Mouse (Mus musculus) lung, embryonic 14.5 days (tissue): ENCODE data around the gene Zfp281. TPM values are rescaled to one million over a fixed set of nuclear protein-coding genes. Genes with fewer than 3 reads are reported as not detected.

ENCODE experiments used
- ATAC-seq: fragments of 200-750 bp; cut with Nextera tagmentation; 2 replicates; pipeline ENCODE4 v1.8.0; 2017; ENCODE audit warnings: mild to moderate bottlenecking, moderate TSS enrichment, moderate library complexity; ENCODE audit not compliant: insufficient read depth
- DNase-seq: peaks from one replicate; pipeline ENCODE4 v3.0.0-alpha.2; 2015
- H3K27ac ChIP-seq: fragments of 300-500 bp; sonication (generic); 2 replicates; pipeline ENCODE4 v1.5.1; 2014; ENCODE audit warnings: low read depth, mild to moderate bottlenecking, moderate library complexity
- H3K27me3 ChIP-seq: fragments of 300-500 bp; sonication (generic); 2 replicates; pipeline ENCODE4 v1.6.1; 2014; ENCODE audit warnings: low read length, control low read depth; ENCODE audit not compliant: insufficient read depth
- H3K36me3 ChIP-seq: fragments of 300-500 bp; sonication (generic); 2 replicates; pipeline ENCODE4 v1.6.1; 2014; ENCODE audit warnings: control low read depth; ENCODE audit not compliant: insufficient read depth
- H3K4me1 ChIP-seq: fragments of 300-500 bp; sonication (generic); 2 replicates; pipeline ENCODE4 v1.6.1; 2014; ENCODE audit warnings: antibody characterized with exemption, control low read depth; ENCODE audit not compliant: insufficient read depth
- H3K4me2 ChIP-seq: fragments of 300-500 bp; sonication (generic); 2 replicates; pipeline ENCODE4 v1.6.1; 2014; ENCODE audit warnings: mild to moderate bottlenecking
- H3K4me3 ChIP-seq: fragments of 300-500 bp; sonication (generic); 2 replicates; pipeline ENCODE4 v1.5.1; 2014; ENCODE audit warnings: low read depth, low read length
- H3K9ac ChIP-seq: fragments of 300-500 bp; sonication (generic); 2 replicates; pipeline ENCODE4 v1.6.1; 2014
- H3K9me3 ChIP-seq: fragments of 300-500 bp; sonication (generic); 2 replicates; pipeline ENCODE4 v1.6.1; 2016; ENCODE audit warnings: low read depth, low read length, control low read depth
- CTCF ChIP-seq: IDR thresholded peaks from 2 replicates; pipeline ENCODE4 v1.5.1; 2016; ENCODE audit warnings: antibody characterized with exemption, low read depth
- WGBS: fragments of 180-500 bp; shearing (Covaris S2); extraction: QIAGEN DNeasy Blood & Tissue Kit; methylation state at CpG from one replicate; pipeline ENCODE4 v1.1.7; 2014; 5-methylcytosine and 5-hydroxymethylcytosine counted together
- polyA plus RNA-seq: library from polyadenylated mRNA; unstranded; fragments of >200 nt; fragmentation: Nextera tagmentation; extraction: Ambion mirVana; gene quantifications from 2 replicates; pipeline ENCODE4 v1.2.1, GENCODE M21; 2014

The Zfp281 gene
- polyA plus RNA-seq, 1 experiment from 2014 or later, result 26.7 TPM

- Histone ChIP-seq H3K9ac (no peak overlapping the region), H3K4me1 (peaks cover under 1% of the 10 kb centered on the region; the same call in 1 of the 2 replicates), H3K36me3 (no peaks in the 10 kb centered on the region), H3K9me3 (no peaks in the 10 kb centered on the region), H3K27ac (no peak overlapping the region), H3K4me2 (no peak overlapping the region), H3K27me3 (no peaks in the 10 kb centered on the region), H3K4me3 (no peak overlapping the region)
- TF ChIP-seq CTCF, result no peak
- no peak for ATAC-seq
- WGBS, result 90% methylated on average over 13 of the region's 13 CpGs
- no peak for DNase-seq
Observed at GRCm38 (mm10) chr1:136658456-136659227, 33.9 kb downstream of the Zfp281 start.

DNA sequence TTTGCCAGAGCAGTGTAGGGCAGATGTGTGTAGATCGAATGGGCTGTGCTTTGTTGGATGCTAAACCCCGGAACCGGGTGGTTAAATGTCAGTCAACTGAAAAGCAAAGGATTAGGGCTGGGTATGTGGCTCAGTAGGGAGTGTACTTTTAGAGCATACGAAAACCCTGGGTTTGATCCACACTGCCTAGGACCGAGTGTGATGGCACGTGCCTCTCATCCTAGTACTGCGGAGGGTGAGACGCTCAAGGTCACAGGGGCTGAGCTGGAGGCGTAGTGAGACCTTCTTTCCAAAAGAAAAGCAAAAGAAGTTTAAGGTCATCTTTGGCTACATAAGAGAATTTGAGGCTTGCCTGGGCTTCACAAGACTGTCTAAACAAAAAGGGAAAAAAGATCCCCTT, 34.6 kb downstream of the Zfp281 start:
- Histone ChIP-seq H3K36me3 (no peaks in the 10 kb centered on the region), H3K9ac (no peak overlapping the region), H3K4me2 (no peak overlapping the region), H3K27ac (no peak overlapping the region), H3K4me1 (no peaks in the 10 kb centered on the region; the same call in 1 of the 2 replicates), H3K9me3 (no peaks in the 10 kb centered on the region), H3K27me3 (no peaks in the 10 kb centered on the region), H3K4me3 (no peak overlapping the region)
- DNase-seq (no peak), ATAC-seq (no peak)
- WGBS, result 82% methylated on average over 9 of the region's 9 CpGs
- no peak for TF ChIP-seq CTCF

DNA sequence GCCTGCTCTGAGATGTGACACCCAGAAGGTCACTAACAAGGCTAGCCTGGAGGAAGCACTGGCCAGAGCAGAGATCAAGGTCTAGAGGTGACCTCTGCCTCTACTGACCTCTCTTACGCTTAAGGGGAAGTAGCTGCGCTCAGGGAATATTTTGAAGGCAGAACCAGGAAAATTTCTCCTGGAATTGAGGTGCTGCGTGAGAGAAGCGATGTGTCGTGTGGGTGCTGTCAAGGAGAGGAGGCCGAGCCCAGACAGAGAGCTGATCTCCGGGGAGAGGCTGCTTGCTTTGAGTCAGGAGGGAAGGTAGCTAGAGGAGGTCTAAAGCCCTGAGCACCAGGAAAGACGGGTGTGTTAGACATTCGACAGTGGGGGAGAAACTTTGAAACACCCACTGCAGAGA, 35.2 kb downstream of the Zfp281 start:
- ATAC-seq (no peak), DNase-seq (no peak)
- no peaks in the 10 kb centered on the region; the same call in none of the 2 replicates for H3K4me1 ChIP-seq
- no peak overlapping the region for H3K27ac ChIP-seq
- no peak overlapping the region for H3K9ac ChIP-seq
- no peak for TF ChIP-seq CTCF
- WGBS, result 57% methylated on average over 9 of the region's 9 CpGs
- H3K9me3 ChIP-seq, result no peaks in the 10 kb centered on the region
- no peaks in the 10 kb centered on the region for H3K36me3 ChIP-seq
- H3K4me2 ChIP-seq, result no peak overlapping the region
- H3K27me3 ChIP-seq, result no peaks in the 10 kb centered on the region
- no peak overlapping the region for H3K4me3 ChIP-seq

DNA sequence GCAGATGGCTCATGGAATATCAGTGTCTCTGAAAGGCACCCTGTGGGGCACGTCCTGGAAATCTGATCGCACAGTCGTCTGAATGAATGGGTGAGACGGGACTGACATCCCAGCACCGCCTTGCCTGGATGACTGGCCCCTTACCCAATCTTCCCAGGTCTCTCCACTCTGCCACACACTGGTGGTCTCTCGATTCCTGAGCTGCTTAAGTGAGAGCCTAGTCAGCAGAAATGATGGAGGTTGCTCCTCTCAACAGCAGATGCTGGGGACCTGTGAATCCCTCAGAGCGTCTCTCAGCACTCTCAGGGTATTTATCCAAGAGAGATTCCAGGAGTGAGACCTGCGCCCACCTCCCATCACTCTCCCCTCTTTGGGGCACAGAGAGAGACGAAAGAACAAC, 36.8 kb downstream of the Zfp281 start:
- H3K4me3 ChIP-seq, result no peak overlapping the region
- no peak for TF ChIP-seq CTCF
- H3K9ac ChIP-seq, result no peak overlapping the region
- no peak overlapping the region; the same call in 1 of the 2 replicates for H3K27ac ChIP-seq
- H3K27me3 ChIP-seq, result no peaks in the 10 kb centered on the region
- peak overlapping the region; percentile 35 for H3K4me2 ChIP-seq
- no peaks in the 10 kb centered on the region for H3K36me3 ChIP-seq
- no peaks in the 10 kb centered on the region for H3K9me3 ChIP-seq
- ATAC-seq, result no peak
- 21% methylated on average over 9 of the region's 9 CpGs for WGBS
- H3K4me1 ChIP-seq, result no peaks in the 10 kb centered on the region; the same call in none of the 2 replicates
- DNase-seq, result no peak

DNA sequence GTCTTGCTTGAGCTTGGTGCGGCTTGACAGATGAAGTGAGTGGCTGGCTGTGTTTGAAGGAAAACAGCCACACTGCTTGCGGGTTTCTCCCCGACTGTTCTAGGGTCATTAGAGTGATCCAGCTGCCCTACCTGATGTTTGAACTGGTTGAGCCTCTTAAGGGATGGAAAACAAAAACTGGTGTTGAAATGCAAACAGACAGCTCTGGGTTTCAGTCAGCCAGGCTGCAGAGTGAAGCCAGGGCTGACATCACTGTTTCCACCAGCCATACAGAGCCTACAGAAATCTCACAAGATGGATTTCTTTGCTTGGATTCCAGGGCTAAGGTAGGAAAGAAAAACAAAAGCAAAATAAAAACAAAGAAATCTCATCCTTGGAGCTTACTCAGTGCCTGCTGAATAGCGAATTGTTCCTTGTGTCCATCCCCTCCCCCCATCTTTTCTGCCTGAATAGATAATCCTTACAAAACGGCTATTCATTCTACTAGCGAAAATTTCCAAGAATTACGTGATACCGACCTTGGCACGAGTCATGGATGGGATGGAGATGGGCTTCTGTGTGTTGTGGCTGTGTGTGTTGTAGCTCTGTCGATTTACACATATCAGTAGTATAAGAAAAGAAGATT, 37.4 kb downstream of the Zfp281 start:
- H3K4me2 ChIP-seq, result peak overlapping the region; percentile 35

GRCm38 (mm10) chr1:136664921-136665582, 40.4 kb downstream of the Zfp281 start:
- H3K9me3 ChIP-seq, result no peaks in the 10 kb centered on the region
- H3K4me2 ChIP-seq, result no peak overlapping the region
- H3K27ac ChIP-seq, result peak overlapping the region; percentile 63
- no peaks in the 10 kb centered on the region for H3K36me3 ChIP-seq
- ATAC-seq (0 out of 2 replicates have a peak, but pooled peaks have one; percentile 26), DNase-seq (no peak)
- H3K9ac ChIP-seq, result no peak overlapping the region
- H3K27me3 ChIP-seq, result no peaks in the 10 kb centered on the region
- TF ChIP-seq CTCF, result no peak
- WGBS, result 28% methylated on average over 6 of the region's 6 CpGs
- H3K4me1 ChIP-seq, result no peaks in the 10 kb centered on the region; the same call in none of the 2 replicates
- H3K4me3 ChIP-seq, result no peak overlapping the region

More for the DNA sequence above, 37.4 kb downstream of the Zfp281 start:
- H3K36me3 ChIP-seq, result no peaks in the 10 kb centered on the region
- ATAC-seq, result peak; percentile 47; the same call in 1 of the 2 replicates
- 28% methylated on average over 10 of the region's 10 CpGs for WGBS
- no peak overlapping the region; the same call in 1 of the 2 replicates for H3K27ac ChIP-seq
- no peaks in the 10 kb centered on the region; the same call in none of the 2 replicates for H3K4me1 ChIP-seq
- no peaks in the 10 kb centered on the region for H3K27me3 ChIP-seq
- no peak overlapping the region for H3K4me3 ChIP-seq
- no peak for TF ChIP-seq CTCF
- DNase-seq, result peak; percentile 38
- no peak overlapping the region for H3K9ac ChIP-seq
- H3K9me3 ChIP-seq, result no peaks in the 10 kb centered on the region

- no peak for DNase-seq
- no peaks in the 10 kb centered on the region for H3K36me3 ChIP-seq
- no peak for ATAC-seq
- no peak for TF ChIP-seq CTCF
- H3K9me3 ChIP-seq, result no peaks in the 10 kb centered on the region
- no peaks in the 10 kb centered on the region; the same call in none of the 2 replicates for H3K4me1 ChIP-seq
- no peak overlapping the region for H3K4me2 ChIP-seq
- H3K27me3 ChIP-seq, result no peaks in the 10 kb centered on the region
- no peak overlapping the region for H3K9ac ChIP-seq
- H3K27ac ChIP-seq, result no peak overlapping the region
- WGBS, result 66% methylated on average over 2 of the region's 2 CpGs
- no peak overlapping the region for H3K4me3 ChIP-seq
Observed at GRCm38 (mm10) chr1:136666513-136666912, 41.8 kb downstream of the Zfp281 start.
